Mouse (Mus musculus) heart, adult 2 months (tissue): Measurements from ENCODE around the gene Wdcp. TPM values are rescaled to one million over a fixed set of nuclear protein-coding genes. Genes with fewer than 3 reads are reported as not detected.

Source experiments
- DNase-seq, 2 experiments: peaks; one replicate each; pipeline ENCODE4 v3.0.0; 2021
- H3K27ac ChIP-seq: fragments of 200-600 bp; 2 replicates; pipeline ENCODE4 v1.8.1; 2022
- H3K27me3 ChIP-seq: fragments of 200-500 bp; 2 replicates; pipeline ENCODE4 v1.6.1; 2012; ENCODE audit warnings: mild to moderate bottlenecking, low read length, inconsistent platforms, mixed read lengths; ENCODE audit not compliant: control insufficient read depth, insufficient read depth
- H3K36me3 ChIP-seq: fragments of 200-500 bp; 2 replicates; pipeline ENCODE4 v1.6.1; 2012; ENCODE audit warnings: low read length, inconsistent platforms; ENCODE audit not compliant: control insufficient read depth, insufficient read depth
- H3K4me1 ChIP-seq: fragments of 200-500 bp; 2 replicates; pipeline ENCODE4 v1.6.1; 2011; ENCODE audit warnings: low read length; ENCODE audit not compliant: control insufficient read depth, insufficient read depth
- H3K4me3 ChIP-seq: fragments of 200-600 bp; 2 replicates; pipeline ENCODE4 v1.8.1; 2022
- H3K79me2 ChIP-seq: fragments of 200-500 bp; replicated peaks from 2 replicates; pipeline ENCODE4 v1.6.1; 2012; ENCODE audit warnings: mild to moderate bottlenecking, inconsistent platforms, low read length, moderate library complexity, mixed read lengths; ENCODE audit not compliant: control insufficient read depth, insufficient read depth
- H3K9ac ChIP-seq: fragments of 200-500 bp; 2 replicates; pipeline ENCODE4 v1.6.1; 2012; ENCODE audit warnings: low read depth, mild to moderate bottlenecking, control low read depth, inconsistent platforms, low read length, mixed read lengths
- CTCF ChIP-seq: fragments of 200-600 bp; IDR thresholded peaks from 2 replicates; pipeline ENCODE4 v1.8.1; 2022; ENCODE audit warnings: antibody characterized with exemption, mild to moderate bottlenecking, moderate library complexity
- EP300 ChIP-seq: fragments of 200-500 bp; IDR thresholded peaks from 2 replicates; pipeline ENCODE4 v1.6.1; 2011; ENCODE audit warnings: low read depth, low read length, control low read depth; ENCODE audit not compliant: insufficient read depth
- POLR2A ChIP-seq: fragments of 200-500 bp; IDR thresholded peaks from 2 replicates; pipeline ENCODE4 v1.6.1; 2011; ENCODE audit warnings: mild to moderate bottlenecking, low read depth, low read length, control low read depth; ENCODE audit not compliant: insufficient read depth
- WGBS: fragments of 180-500 bp; shearing (Covaris S2); methylation state at CpG from one replicate; pipeline ENCODE4 v1.1.7; 2018; 5-methylcytosine and 5-hydroxymethylcytosine counted together
- intact Hi-C: fragments of 180-260 bp; cut with DNase I; formaldehyde crosslinking; loops from one replicate; pipeline ENCODE4 v1.15.1; 2025
- polyA plus RNA-seq: library from polyadenylated mRNA; depleted of rRNA; stranded (reverse); fragments of >200 nt; gene quantifications from 2 replicates; pipeline ENCODE4 v1.2.3, GENCODE M21; 2012
- total RNA-seq, 2 experiments: library from RNA; stranded (reverse); gene quantifications; 2 replicates each; pipeline ENCODE4 v1.2.3; 2021

Gene Wdcp
- total and polyA plus RNA-seq, 3 experiments, result 6.2 to 9.1 (median 7.4) TPM

GRCm38 (mm10) chr12:4872273-4872672, 29.2 kb downstream of the Wdcp start:
- no peak overlapping the region for H3K9ac ChIP-seq
- TF ChIP-seq POLR2A (no peak), EP300 (no peak), CTCF (no peak)
- no peaks in the 10 kb centered on the region for H3K27me3 ChIP-seq
- intact Hi-C loops, result no loop called here
- no peak for DNase-seq
- WGBS, result 60% methylated on average over 4 of the region's 4 CpGs
- H3K27ac ChIP-seq, result no peak overlapping the region
- H3K4me3 ChIP-seq, result no peak overlapping the region
- peaks cover 3% of the 10 kb centered on the region for H3K4me1 ChIP-seq
- H3K36me3 ChIP-seq, result no peaks in the 10 kb centered on the region
- H3K79me2 ChIP-seq, result no peaks in the 10 kb centered on the region

GRCm38 (mm10) chr12:4872983-4873477, 29.9 kb downstream of the Wdcp start:
- no peaks in the 10 kb centered on the region for H3K27me3 ChIP-seq
- DNase-seq, result no peak
- TF ChIP-seq EP300 (no peak), CTCF (no peak), POLR2A (no peak)
- H3K27ac ChIP-seq, result no peak overlapping the region
- H3K79me2 ChIP-seq, result no peaks in the 10 kb centered on the region
- H3K9ac ChIP-seq, result no peak overlapping the region
- intact Hi-C loops, result no loop called here
- 73% methylated on average over 5 of the region's 5 CpGs for WGBS
- no peak overlapping the region for H3K4me3 ChIP-seq
- H3K36me3 ChIP-seq, result no peaks in the 10 kb centered on the region
- H3K4me1 ChIP-seq, result peaks cover 3% of the 10 kb centered on the region

- H3K36me3 ChIP-seq, result no peaks in the 10 kb centered on the region
- DNase-seq, result no peak
- H3K79me2 ChIP-seq, result no peaks in the 10 kb centered on the region
- H3K27me3 ChIP-seq, result no peaks in the 10 kb centered on the region
- no peak overlapping the region for H3K9ac ChIP-seq
- no peak overlapping the region for H3K4me3 ChIP-seq
- intact Hi-C loops, result no loop called here
- peaks cover 3% of the 10 kb centered on the region for H3K4me1 ChIP-seq
- no peak overlapping the region for H3K27ac ChIP-seq
- TF ChIP-seq POLR2A, result no peak
- TF ChIP-seq EP300, result no peak
- TF ChIP-seq CTCF, result no peak
- WGBS, result 81% methylated on average over 6 of the region's 6 CpGs
These were observed 30.4 kb downstream of the Wdcp start for GRCm38 (mm10) chr12:4873531-4873930.

- no peaks in the 10 kb centered on the region for H3K36me3 ChIP-seq
- intact Hi-C loops, result no loop called here
- H3K79me2 ChIP-seq, result no peaks in the 10 kb centered on the region
- H3K4me1 ChIP-seq, result peaks cover 3% of the 10 kb centered on the region
- DNase-seq, result peak; percentile 76 to 78
- H3K4me3 ChIP-seq, result peak within 1 kb of the TSS; percentile 31; the same call in 1 of the 2 replicates
- H3K27ac ChIP-seq, result no peak within 1 kb of the TSS
- no peak for TF ChIP-seq EP300
- no peak for TF ChIP-seq CTCF
- no peak for TF ChIP-seq POLR2A
- H3K9ac ChIP-seq, result no peak within 1 kb of the TSS
- no peaks in the 10 kb centered on the region for H3K27me3 ChIP-seq
- 2% methylated on average over 24 of the region's 24 CpGs for WGBS
These were observed 31.2 kb downstream of the Wdcp start, which contains the start of gene Mfsd2b for GRCm38 (mm10) chr12:4874161-4874927. TSS of gene Mfsd2b (minus strand) at chr12:4874359.

- no peak overlapping the region for H3K4me3 ChIP-seq
- H3K27ac ChIP-seq, result no peak overlapping the region
- no peaks in the 10 kb centered on the region for H3K79me2 ChIP-seq
- TF ChIP-seq EP300, result no peak
- H3K9ac ChIP-seq, result no peak overlapping the region
- DNase-seq, result no peak
- H3K36me3 ChIP-seq, result no peaks in the 10 kb centered on the region
- intact Hi-C loops, result no loop called here
- H3K27me3 ChIP-seq, result no peaks in the 10 kb centered on the region
- 88% methylated on average over 8 of the region's 8 CpGs for WGBS
- peaks cover 3% of the 10 kb centered on the region for H3K4me1 ChIP-seq
These were observed 32.5 kb downstream of the Wdcp start for GRCm38 (mm10) chr12:4875623-4876022.

- no peak overlapping the region for H3K4me3 ChIP-seq
- no peaks in the 10 kb centered on the region for H3K79me2 ChIP-seq
- WGBS, result 74% methylated on average over 9 of the region's 9 CpGs
- peaks cover 3% of the 10 kb centered on the region for H3K4me1 ChIP-seq
- H3K9ac ChIP-seq, result no peak overlapping the region
- DNase-seq, result no peak
- no peak for TF ChIP-seq CTCF
- no peak for TF ChIP-seq POLR2A
- TF ChIP-seq EP300, result no peak
- H3K36me3 ChIP-seq, result no peaks in the 10 kb centered on the region
- intact Hi-C loops, result no loop called here
- no peaks in the 10 kb centered on the region for H3K27me3 ChIP-seq
- no peak overlapping the region for H3K27ac ChIP-seq
These were observed 35.2 kb downstream of the Wdcp start for GRCm38 (mm10) chr12:4878296-4878783.
